Mouse (Mus musculus) intestine, embryonic 14.5 days (tissue): ENCODE data around the gene Vrk2. TPM values are rescaled to one million over a fixed set of nuclear protein-coding genes. Genes with fewer than 3 reads are reported as not detected.

Source experiments
- ATAC-seq: fragments of 200-750 bp; cut with Nextera tagmentation; replicated peaks from 2 replicates; pipeline ENCODE4 v1.8.0; 2017; ENCODE audit warnings: low read depth, moderate number of reproducible peaks, moderate TSS enrichment, moderate library complexity; ENCODE audit not compliant: low FRiP score, low TSS enrichment
- DNase-seq: peaks from one replicate; pipeline ENCODE4 v3.0.0-alpha.2; 2018; ENCODE audit warnings: low spot score
- H3K27ac ChIP-seq: fragments of 300-500 bp; sonication (generic); 2 replicates; pipeline ENCODE4 v1.5.1; 2014; ENCODE audit warnings: low read depth, mild to moderate bottlenecking, control low read depth
- H3K27me3 ChIP-seq: fragments of 300-500 bp; sonication (generic); replicated peaks from 2 replicates; pipeline ENCODE4 v1.6.1; 2014; ENCODE audit warnings: low read length, control low read depth; ENCODE audit not compliant: control insufficient read depth, insufficient read depth
- H3K36me3 ChIP-seq: fragments of 300-500 bp; sonication (generic); 2 replicates; pipeline ENCODE4 v1.6.1; 2014; ENCODE audit warnings: low read length, control low read depth; ENCODE audit not compliant: control insufficient read depth, insufficient read depth
- H3K4me1 ChIP-seq: fragments of 300-500 bp; sonication (generic); replicated peaks from 2 replicates; pipeline ENCODE4 v1.6.1; 2014; ENCODE audit warnings: low read length, control low read depth, mixed read lengths; ENCODE audit not compliant: control insufficient read depth, insufficient read depth
- H3K4me2 ChIP-seq: fragments of 300-500 bp; sonication (generic); 2 replicates; pipeline ENCODE4 v1.6.1; 2014; ENCODE audit warnings: low read length
- H3K4me3 ChIP-seq: fragments of 300-500 bp; sonication (generic); 2 replicates; pipeline ENCODE4 v1.5.1; 2014; ENCODE audit warnings: low read depth, low read length, control low read depth, mixed read lengths
- H3K9ac ChIP-seq: fragments of 300-500 bp; sonication (generic); 2 replicates; pipeline ENCODE4 v1.6.1; 2014; ENCODE audit warnings: mild to moderate bottlenecking, low read length
- H3K9me3 ChIP-seq: fragments of 300-500 bp; sonication (generic); 2 replicates; pipeline ENCODE4 v1.6.1; 2016; ENCODE audit warnings: low read length, control low read depth; ENCODE audit not compliant: control insufficient read depth
- WGBS: fragments of 180-500 bp; shearing (Covaris S2); extraction: QIAGEN DNeasy Blood & Tissue Kit; methylation state at CpG from one replicate; pipeline ENCODE4 v1.1.7; 2014; 5-methylcytosine and 5-hydroxymethylcytosine counted together
- polyA plus RNA-seq: library from polyadenylated mRNA; unstranded; fragments of >200 nt; fragmentation: Nextera tagmentation; extraction: Ambion mirVana; gene quantifications from 2 replicates; pipeline ENCODE4 v1.2.1, GENCODE M21; 2014

The Vrk2 gene
- polyA plus RNA-seq, 1 experiment from 2014 or later, result 26.3 TPM

DNA sequence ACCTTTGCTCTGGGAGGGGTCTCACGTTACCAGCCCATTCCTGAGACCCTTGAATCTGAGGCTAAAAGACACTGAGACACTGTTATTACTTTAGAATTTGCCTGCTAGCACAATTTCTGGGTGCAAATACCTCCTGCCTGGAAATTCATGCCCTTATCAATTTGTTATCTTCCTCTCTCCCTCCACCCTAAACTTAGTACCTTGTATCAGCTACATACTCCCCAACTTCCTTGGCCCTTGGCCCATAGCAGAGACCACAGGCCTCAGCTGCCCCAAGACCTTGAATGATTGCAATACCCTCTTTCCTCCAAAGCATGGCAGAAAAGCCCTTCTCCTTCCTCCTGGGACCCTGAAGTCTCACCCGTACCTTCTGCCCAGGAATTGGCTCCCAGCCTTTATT is 142.6 kb downstream of the Vrk2 start:
- DNase-seq (no peak), ATAC-seq (no peak)
- no peaks in the 10 kb centered on the region; the same call in 1 of the 2 replicates for H3K36me3 ChIP-seq
- no peaks in the 10 kb centered on the region for H3K27me3 ChIP-seq
- H3K4me3 ChIP-seq, result no peak overlapping the region
- H3K4me1 ChIP-seq, result no peaks in the 10 kb centered on the region
- WGBS, result 90% methylated on average over 2 of the region's 2 CpGs
- 0 out of 2 replicates have a peak, but pooled peaks cover 3% of the 10 kb centered on the region for H3K9me3 ChIP-seq
- no peak overlapping the region for H3K9ac ChIP-seq
- H3K27ac ChIP-seq, result no peak overlapping the region
- no peak overlapping the region for H3K4me2 ChIP-seq

DNA sequence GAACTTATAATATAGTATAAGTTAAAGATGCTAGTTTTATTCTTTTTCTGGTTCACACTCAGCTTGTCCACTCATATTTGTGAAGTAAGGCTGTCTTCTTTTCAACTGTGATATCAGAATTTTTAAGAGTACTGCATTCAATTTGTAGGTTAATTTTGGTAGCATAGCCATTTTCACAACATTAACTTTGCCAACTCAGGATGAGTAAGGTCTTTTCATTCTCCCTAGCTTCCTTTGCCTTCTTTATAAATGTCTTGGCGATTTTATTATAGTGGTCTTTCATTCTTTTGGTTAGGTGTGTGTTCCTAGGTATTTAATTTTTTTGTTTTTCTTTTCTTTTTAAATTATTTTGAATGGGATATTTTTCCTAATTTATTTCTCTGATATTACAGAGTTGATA is 143.2 kb downstream of the Vrk2 start:
- Histone ChIP-seq H3K27me3 (no peaks in the 10 kb centered on the region), H3K9ac (no peak overlapping the region), H3K36me3 (no peaks in the 10 kb centered on the region; the same call in 1 of the 2 replicates), H3K4me1 (no peaks in the 10 kb centered on the region), H3K4me2 (no peak overlapping the region), H3K27ac (no peak overlapping the region), H3K4me3 (no peak overlapping the region), H3K9me3 (0 out of 2 replicates have a peak, but pooled peaks cover 3% of the 10 kb centered on the region)
- DNase-seq (no peak), ATAC-seq (no peak)
- 95% methylated on average over 1 of the region's 1 CpGs for WGBS

DNA sequence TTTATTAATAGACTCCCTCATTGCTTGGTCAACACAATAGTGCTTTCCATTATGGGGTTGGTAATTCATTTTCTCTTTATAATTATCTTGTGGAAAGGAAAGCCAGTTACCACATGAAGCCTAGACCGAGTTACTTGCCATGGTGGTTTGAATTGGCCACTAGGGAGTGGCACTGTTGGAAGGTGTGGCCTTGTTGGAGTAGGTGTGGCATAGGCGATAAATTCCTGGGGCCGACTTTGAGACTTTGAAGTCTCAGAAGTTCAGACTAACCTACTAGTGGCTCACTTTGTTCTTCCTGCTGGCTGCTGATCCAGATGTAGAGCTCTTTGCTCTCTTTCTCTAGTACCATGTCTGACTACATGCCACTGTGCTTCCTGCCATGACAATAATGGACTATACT is 144.0 kb downstream of the Vrk2 start:
- ATAC-seq (no peak), DNase-seq (no peak)
- H3K27me3 ChIP-seq, result no peaks in the 10 kb centered on the region
- no peak overlapping the region for H3K9ac ChIP-seq
- no peak overlapping the region for H3K4me3 ChIP-seq
- H3K27ac ChIP-seq, result no peak overlapping the region
- H3K36me3 ChIP-seq, result no peaks in the 10 kb centered on the region; the same call in 1 of the 2 replicates
- H3K4me2 ChIP-seq, result no peak overlapping the region
- no peaks in the 10 kb centered on the region for H3K4me1 ChIP-seq
- 81% methylated on average over 3 of the region's 3 CpGs for WGBS
- H3K9me3 ChIP-seq, result 0 out of 2 replicates have a peak, but pooled peaks cover 3% of the 10 kb centered on the region

DNA sequence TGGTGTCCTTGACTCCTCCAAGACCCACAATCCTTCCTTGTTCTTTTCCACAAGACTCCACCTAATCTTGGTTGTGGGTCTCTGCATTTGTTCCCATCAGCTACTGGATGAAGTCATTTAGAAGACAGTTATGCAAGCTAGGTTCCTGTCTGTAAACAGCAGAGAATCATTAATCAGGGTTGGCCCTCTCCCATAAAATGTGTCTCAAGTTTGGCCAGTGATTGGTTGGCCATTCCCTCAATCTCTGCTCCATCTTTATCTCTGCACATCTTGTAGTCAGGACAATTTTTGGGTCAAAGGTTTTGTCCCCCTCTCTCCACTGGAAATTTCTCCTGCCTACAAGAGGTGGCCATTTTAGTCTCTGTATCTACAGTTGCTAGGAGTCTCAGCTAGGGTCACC is 149.4 kb downstream of the Vrk2 start:
- no peak overlapping the region for H3K4me2 ChIP-seq
- DNase-seq (no peak), ATAC-seq (no peak)

DNA sequence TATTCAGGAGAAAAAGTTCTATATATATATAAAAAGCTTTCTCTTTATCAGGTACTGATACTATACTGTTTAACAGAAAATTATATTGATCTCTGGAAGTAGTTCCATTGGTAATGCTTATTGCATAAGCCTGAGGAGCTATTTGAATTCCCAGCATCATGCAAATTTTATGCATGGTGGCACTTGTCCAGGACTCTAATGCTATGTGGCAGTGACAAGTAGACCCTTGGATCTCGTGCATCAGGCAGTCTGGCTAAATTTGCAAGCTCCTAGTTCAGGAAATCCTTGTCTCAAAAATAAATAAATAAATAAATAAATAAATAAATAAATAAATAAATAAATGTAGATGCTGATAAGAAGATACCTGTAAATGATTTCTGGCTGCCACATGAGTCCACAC is 152.7 kb downstream of the Vrk2 start:
- no peaks in the 10 kb centered on the region for H3K9me3 ChIP-seq
- H3K4me3 ChIP-seq, result no peak overlapping the region
- ATAC-seq (no peak), DNase-seq (no peak)
- no peak overlapping the region for H3K4me2 ChIP-seq
- WGBS, result 82% methylated on average over 1 of the region's 1 CpGs
- H3K4me1 ChIP-seq, result no peaks in the 10 kb centered on the region
- H3K27ac ChIP-seq, result no peak overlapping the region
- no peak overlapping the region for H3K9ac ChIP-seq
- H3K36me3 ChIP-seq, result peaks cover 3% of the 10 kb centered on the region; the same call in 1 of the 2 replicates
- no peaks in the 10 kb centered on the region for H3K27me3 ChIP-seq

More for the DNA sequence above, 149.4 kb downstream of the Vrk2 start:
- Histone ChIP-seq H3K9ac (no peak overlapping the region), H3K4me1 (no peaks in the 10 kb centered on the region), H3K9me3 (0 out of 2 replicates have a peak, but pooled peaks cover 3% of the 10 kb centered on the region), H3K27me3 (no peaks in the 10 kb centered on the region), H3K36me3 (peaks cover 3% of the 10 kb centered on the region; the same call in 1 of the 2 replicates), H3K4me3 (no peak overlapping the region), H3K27ac (no peak overlapping the region)

DNA sequence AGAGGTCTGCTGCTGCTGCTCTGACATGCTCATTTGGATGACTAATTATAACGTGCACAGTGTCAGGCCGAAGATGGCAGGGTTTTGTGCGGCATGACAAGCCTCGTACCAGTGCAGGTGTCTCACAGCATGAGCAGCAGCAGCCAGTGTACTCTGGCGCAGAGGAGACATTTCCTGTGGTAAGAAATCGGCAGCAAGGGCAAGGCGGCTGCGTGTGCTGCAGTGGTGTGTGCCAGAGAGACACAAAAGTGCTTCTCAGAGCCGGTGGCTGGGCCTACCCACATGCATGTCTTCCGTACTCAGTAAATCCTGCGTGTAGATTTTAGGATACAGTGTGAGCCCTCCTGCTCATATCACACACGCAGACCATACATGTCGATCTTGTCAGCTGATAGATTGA is 156.0 kb downstream of the Vrk2 start:
- DNase-seq, result no peak
- H3K9me3 ChIP-seq, result no peaks in the 10 kb centered on the region
- 84% methylated on average over 13 of the region's 13 CpGs for WGBS
- no peaks in the 10 kb centered on the region for H3K36me3 ChIP-seq
- H3K4me2 ChIP-seq, result no peak overlapping the region
- no peaks in the 10 kb centered on the region for H3K4me1 ChIP-seq
- no peaks in the 10 kb centered on the region for H3K27me3 ChIP-seq
- no peak overlapping the region for H3K9ac ChIP-seq
- H3K4me3 ChIP-seq, result no peak overlapping the region
- no peak overlapping the region for H3K27ac ChIP-seq
- no peak for ATAC-seq

DNA sequence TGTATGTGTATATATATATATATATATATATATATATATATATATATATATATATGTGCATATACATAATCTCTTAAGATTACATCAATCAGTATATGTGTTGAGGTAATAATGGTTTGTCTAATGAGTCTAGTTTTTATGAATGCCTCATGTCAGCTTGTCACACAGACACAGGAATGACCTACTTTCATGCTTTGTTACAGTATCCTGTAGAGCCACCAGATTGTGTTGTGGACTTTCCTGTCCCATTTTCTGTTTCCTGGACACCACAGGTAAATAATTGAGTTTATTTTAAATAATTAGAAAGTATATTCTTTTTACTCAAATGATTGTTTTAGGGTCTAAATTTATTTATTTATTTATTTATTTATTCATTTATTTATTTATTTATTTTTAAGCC is 159.6 kb downstream of the Vrk2 start:
- Histone ChIP-seq H3K27ac (no peak overlapping the region), H3K27me3 (no peaks in the 10 kb centered on the region), H3K4me1 (no peaks in the 10 kb centered on the region), H3K4me3 (no peak overlapping the region), H3K36me3 (no peaks in the 10 kb centered on the region), H3K4me2 (no peak overlapping the region), H3K9me3 (no peaks in the 10 kb centered on the region), H3K9ac (no peak overlapping the region)
- no peak for ATAC-seq
- DNase-seq, result no peak

DNA sequence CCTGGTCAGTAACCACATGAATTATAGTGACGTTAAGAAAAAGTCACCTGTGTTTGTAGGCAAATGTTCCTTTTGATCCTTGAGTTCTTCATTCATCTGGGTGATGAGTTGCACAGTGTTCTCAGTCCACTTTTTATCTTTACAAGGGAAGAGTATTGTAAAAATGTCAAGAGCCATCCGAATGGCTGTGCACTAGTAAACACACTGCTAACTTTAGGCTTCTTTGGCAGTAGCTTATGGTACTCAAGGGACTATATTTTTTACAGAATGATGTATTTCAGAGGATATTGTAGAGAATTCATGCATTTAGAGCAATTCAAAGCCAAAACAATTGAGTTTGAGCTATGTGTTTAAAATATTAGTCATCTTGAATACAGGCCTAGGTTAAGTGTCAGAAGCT is 172.3 kb downstream of the Vrk2 start:
- no peaks in the 10 kb centered on the region; the same call in 1 of the 2 replicates for H3K4me1 ChIP-seq
- H3K9me3 ChIP-seq, result no peaks in the 10 kb centered on the region
- H3K9ac ChIP-seq, result no peak overlapping the region
- 41% methylated on average over 2 of the region's 2 CpGs for WGBS
- no peak overlapping the region for H3K27ac ChIP-seq
- no peak overlapping the region for H3K4me3 ChIP-seq
- H3K36me3 ChIP-seq, result 0 out of 2 replicates have a peak, but pooled peaks cover 6% of the 10 kb centered on the region
- H3K27me3 ChIP-seq, result no peaks in the 10 kb centered on the region
- no peak overlapping the region for H3K4me2 ChIP-seq
- ATAC-seq (no peak), DNase-seq (no peak)
